Mouse (Mus musculus): ENCODE data around the gene Fundc1.
"Not testable (repeated sequence)": the region's sequence is repeated elsewhere in the genome, so short reads cannot be mapped to it uniquely, and the experiment has no call there.

Gene Fundc1

DNA sequence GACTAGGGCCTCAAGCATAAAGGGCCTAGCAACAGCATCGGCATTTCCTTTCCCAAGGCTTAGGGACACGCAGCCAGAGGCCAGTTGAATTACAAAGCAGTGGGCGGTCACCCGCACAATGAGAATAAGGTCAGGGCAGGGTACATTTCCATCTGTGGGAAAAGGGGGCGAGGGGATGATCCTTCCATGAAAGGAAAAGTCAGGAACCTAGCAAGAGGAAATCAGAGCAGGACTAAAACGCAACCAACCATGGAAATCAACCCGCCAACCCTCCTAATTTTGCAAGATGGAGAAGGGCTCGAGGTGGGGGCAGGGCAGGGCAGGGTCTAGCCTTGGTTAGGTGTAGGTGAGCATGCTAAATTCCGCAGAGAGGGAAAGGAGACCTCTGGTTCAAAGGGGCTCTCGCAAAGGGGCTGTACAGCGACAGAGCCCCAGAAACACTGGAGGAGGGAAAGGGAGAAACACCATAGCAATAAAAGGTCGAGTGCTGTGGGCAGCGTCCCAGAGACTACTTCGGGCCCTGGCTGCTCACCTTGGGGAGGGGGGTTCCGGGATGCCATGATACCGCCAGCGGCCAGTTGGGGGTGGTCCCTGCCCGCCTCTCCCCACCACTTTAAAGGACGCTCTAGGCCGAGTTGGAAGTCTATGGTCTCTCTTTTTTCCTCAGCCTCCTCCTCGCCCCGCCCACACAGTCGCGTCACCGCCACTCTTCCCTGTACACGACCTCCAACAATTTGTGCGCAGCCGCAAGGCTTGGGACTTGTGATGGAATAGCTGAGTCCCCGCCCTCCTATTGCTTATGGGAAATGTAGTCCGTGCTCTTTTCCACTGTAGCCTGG lies at the start of gene Fundc1:
TSS of gene Fundc1 (minus strand) at position 705 of the 839 bp plus-strand sequence.
- peak; percentile 93 for DNase-seq (ENCODE audit: low read depth, low spot score)

DNA sequence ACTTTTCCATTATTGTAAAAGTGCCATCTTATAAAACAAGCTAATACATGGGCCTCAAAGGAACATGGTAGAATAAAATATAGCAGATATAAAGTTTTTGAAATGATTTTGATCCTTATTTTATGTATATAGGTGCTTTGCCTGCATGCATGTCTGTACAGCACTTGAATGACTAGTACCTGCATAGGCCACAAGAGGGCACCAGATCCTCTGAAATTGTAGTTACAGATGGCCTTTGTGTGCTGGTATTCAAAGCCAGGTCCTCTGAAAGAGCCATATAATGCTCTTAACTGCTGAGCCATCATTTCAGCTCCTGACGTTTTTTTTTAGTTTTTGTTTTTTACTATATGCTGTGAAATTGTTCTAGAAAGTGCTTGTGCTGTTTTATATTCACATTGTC lies 39.1 kb upstream of the Fundc1 start:
- no peak for DNase-seq (ENCODE audit: low read depth, low spot score)

DNA sequence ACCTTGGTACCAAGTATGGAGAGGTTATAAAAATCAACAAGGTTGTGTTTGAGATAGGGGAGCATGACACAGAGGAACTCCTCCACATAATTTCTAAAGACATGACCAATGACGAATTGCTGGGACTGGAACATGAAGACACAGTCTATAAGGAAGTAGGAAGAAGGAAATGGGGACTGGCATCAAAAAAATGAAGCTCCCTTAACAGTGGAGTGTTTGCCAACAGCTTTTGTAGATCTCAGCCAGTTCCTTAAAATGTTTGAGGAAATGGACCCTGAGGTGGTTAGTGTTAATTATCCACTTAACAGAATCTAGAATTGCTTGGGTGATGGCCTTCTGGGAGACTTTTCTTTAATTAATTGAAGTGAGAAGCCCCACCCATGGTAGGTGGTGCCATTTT lies 36.6 kb upstream of the Fundc1 start:
- no peak for DNase-seq (ENCODE audit: low read depth, low spot score)

DNA sequence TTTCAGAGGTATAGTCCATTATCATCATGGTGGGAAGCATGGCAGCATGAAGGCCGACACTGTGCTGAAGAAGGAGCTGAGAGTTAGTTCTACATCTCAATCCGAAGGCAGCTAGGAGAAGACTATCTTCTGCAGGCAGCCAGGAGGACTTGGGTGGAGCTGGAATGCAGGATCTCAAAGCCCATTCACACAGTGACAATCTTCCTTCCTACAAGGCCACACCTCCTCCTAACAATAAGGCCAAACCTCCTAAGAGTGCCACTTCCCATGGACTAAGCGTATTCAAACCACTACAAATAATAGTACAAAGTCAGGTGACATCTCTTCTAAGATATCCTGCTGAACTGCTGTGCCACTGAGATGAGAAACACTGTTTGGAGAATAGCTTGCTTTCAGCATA lies 35.5 kb upstream of the Fundc1 start:
- no peak for DNase-seq (ENCODE audit: low read depth, low spot score)

DNA sequence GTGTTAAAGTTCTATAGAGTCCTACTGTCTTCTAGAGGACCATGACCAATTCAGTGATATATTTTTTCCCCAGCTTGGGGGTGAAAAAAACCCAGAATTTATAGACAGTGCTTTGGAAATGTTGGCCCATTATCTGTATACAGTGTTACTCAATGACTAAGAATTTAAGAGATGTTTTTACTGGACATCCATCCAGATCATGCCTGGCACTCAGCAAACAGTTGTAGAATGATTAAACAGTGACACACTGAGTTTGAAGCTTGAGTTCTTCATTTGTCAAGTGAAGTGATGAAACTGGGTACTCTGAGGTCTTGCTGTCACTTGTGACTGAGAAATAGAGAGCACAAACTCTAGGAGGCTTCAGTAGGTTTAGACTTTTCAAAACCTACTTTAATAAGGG lies 21.2 kb upstream of the Fundc1 start:
- no peak for DNase-seq (ENCODE audit: low read depth, low spot score)

DNA sequence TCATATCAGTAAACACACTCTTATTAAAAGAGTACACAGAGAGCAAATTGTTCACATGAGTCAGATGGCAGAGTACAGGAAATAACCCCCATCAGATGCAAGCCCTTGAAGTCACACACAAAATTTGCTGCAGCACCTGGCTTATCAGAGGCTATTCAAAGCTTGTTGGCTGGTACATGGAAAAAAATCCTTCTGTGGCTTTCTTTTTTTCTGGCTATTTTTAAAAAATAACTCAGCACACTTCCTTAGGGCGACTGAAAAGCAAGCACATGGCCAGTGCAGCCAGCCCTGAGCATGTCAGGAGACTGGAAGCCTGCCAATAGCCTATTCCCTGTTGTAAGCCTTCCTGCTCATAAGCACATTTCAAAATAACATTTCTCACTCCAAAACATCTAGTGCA lies 18.6 kb upstream of the Fundc1 start:
- DNase-seq (ENCODE audit: low read depth, low spot score) = peak; percentile 55

DNA sequence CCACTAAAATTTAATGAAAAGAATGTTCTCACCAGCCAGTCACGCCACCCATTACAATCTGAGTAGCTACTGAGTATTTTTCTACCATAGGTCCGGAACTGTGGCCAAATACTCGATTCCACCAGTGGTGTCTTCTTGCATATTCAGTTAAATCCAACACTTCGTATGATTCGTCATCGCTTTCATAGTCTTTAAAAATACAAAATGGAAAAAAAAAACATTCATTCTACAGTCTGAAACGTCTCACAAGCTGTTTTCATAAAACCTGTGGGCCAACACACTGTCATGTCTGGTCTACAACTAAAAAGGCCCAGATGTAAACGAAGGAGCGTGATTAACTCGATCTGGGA lies 879 bp downstream of the Fundc1 start:
- DNase-seq (ENCODE audit: low read depth, low spot score) = no peak

DNA sequence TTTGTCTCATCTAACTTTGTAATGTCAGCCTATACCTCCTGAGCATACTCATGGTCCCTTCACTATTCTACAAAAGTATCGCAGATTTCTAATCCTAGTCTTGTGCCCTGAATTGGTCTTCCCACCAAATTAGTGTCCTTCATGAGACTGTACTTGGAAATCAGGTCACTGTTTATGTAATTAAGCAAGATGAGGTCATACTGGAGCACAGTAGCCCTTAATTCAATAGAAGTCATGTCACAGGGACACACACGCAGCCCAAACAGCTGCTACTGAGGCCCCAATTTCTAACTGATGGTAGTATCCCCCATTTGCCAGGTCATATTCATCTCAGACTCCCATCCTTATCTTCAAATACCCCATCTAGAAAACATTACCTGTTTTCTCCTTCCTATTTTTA lies 3.5 kb downstream of the Fundc1 start:
- DNase-seq (ENCODE audit: low read depth, low spot score) = no peak

DNA sequence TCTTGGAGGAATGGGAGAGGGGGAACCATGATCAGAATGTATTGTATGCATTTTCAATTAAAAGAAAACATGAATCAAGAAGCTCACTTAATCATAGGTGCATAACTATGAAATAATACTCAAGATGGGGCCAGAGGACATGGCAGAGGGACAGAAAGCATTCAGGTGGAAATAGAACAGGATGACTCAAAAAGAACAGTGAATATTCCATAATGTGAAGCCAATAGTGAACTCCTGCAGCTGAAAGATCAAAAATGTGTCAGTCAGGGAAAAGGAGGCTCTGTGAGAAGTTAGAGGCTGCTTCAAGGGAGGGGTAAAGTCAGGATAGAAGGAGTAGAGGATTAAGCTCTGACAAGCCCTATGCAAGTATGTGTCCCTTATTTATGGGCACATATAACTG lies 6.4 kb downstream of the Fundc1 start:
- no peak for DNase-seq (ENCODE audit: low read depth, low spot score)

DNA sequence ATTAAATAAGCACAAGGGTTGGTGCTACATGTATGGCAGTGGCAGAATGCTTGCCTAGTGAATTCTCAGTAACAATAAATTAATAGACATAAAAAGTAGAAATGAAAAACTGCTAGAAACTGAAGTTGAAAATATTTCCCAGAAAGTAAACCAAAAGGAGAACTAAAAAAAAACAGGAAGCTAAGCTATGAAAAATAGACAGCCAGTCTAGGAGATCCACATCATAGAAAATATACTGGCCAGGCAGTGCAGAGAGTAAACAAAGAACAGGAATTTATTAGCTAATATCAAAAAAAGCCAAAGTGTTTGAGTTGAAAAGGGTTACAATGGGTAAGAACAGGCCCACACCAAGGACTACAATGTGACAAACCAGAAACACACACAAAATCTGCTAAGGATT lies 7.4 kb downstream of the Fundc1 start:
- no peak for DNase-seq (ENCODE audit: low read depth, low spot score)

DNA sequence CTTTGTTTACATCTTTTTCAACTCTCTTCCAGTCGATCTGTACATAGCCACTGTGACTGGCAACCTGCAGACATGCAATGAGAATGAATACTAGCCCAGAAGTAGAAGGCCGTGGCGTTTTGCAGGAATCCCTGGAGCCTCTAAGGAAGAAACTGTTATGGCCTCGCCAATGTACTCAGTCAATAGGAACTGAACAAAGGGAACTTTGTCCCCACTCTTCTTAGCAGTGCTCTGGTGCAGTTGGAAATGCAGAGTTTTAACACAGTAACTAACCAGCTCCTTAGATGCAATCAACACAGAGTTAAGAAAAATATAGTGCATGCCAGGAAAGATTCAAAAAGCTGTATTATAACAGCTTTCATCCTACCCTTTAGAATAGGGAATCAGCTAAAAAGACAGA lies 13.4 kb downstream of the Fundc1 start:
- no peak for DNase-seq (ENCODE audit: low read depth, low spot score)

DNA sequence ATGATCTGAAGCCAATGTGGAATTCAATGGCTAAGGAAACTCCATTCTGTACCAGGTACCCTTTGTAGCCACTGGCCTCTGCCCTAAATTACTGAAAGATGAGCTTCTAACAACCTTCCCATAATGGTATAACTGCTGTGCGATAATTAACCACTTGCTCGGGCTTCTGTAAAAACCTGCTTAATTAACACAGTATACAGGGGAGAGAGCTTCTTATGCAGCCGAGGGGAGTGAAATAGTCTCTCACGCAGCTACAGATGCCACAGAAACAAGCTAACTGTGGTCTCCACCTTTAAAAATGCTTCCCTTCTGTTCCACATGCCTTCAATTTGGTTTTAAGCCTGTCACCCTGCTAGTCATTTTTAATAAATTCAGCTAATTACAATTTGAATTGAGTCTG lies 17.6 kb downstream of the Fundc1 start:
- no peak for DNase-seq (ENCODE audit: low read depth, low spot score)

DNA sequence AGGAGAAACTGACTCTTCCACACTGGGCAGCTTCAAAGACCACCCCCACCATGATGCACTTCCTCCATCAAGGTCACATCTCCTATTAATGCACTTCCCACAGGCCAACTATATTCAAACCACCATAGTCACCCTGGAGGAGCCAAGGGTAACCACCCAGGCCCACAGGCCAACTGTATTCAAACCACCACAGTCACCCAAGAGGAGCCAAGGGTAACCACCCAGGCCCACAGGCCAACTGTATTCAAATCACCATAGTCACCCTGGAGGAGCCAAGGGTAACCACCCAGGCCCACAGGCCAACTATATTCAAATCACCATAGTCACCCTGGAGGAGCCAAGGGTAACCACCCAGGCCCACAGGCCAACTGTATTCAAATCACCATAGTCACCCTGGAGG lies 20.5 kb downstream of the Fundc1 start:
- DNase-seq (ENCODE audit: low read depth, low spot score) = not testable (repeated sequence)

DNA sequence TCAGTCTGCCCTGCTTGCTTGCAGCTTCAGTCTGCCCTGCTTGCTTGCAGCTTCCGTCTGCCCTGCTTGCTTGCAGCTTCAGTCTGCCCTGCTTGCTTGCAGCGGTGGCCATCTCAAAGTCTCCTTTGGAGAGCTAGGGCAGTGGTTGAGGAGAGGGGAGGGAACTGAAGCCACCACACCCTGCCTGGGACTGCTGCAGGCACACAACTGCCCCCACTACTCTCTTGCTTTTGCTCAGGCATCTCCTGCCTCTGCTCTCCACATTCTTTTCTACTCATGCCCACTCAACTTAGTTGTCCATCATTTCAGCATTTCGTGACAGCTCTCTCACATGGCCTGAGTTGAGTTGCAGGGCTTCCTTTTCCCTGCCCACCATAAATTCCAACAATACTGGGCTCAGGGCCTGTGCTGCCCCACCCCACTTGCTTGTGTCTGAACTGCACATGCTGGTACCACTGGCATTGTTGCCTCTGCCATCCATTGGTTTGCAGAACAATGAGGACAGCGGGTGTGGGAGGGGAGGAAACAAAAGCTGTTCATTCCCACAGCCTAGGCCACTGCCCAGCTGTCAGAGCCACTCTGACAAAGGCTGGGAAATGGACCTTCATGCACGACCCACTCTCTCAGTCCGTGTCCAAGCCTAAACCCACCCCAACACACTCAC lies 24.9 kb downstream of the Fundc1 start:
- DNase-seq (ENCODE audit: low read depth, low spot score) = peak; percentile 33

DNA sequence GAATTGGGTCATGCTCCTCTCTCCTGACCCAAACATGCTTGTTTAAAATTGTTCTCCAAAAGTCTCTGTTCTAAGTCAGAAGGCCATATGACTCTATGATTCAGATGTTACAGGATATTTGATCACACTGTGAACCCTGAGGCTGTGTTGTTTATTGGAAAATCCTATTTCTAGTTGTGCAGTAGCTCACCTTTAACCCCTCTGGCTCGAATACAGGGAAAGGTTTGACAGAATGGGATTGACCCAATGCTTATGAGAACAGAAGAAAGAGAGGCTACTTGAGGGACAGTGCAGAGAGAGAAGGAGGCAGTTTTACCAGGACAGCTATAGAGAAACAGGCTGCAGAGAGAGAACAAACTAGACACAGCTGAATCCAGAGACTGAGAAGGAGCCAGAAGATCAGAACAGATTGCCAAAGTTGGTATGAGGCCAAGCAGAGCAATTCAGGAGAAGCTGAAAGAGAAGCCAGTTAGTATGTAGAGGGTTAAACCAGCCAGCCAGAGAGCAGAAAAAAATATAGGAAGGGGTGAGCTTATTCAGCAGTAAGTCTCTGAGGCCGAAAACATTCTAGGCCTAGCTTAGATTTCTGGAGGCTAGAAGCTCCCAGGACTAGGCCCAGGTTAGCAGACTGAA lies 27.1 kb downstream of the Fundc1 start:
- DNase-seq (ENCODE audit: low read depth, low spot score) = no peak

DNA sequence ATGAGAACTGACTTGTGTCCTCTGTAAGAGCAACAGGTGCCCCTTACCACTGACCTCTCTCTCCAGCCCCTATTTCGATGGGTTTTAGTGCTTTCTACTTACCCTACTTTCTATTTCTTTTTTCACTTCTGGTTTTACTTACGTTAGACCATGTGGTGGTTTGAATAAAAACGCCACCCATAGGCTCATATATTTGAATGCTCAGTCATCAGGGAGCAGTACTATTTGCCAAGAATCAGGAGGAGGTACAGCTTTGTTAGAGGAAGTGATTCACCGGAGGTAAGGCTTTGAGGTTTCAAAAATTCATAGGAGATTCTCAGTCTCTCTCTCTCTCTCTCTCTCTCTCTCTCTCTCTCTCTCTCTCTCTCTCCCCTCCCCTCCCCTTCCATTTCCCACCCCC lies 34.4 kb downstream of the Fundc1 start:
- DNase-seq (ENCODE audit: low read depth, low spot score) = no peak

DNA sequence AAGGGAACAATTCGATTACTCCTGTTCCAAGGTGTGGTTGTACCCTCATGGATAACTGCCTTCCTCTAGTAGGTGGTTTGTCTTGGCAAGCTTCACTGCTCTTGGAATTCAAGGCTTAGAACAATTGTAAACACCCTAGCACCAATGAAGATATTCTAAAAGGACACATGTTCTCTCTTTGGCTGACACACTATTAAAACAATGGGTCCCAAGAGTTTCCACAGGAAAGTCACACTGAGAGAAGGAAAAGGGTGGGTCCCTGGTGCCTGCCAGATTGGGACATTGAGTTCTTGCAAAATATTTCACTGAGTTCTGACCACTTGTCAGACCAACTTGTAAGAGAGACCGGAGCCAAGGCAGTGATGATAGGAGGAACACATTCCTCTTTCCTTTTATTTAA lies 45.1 kb downstream of the Fundc1 start:
- no peak for DNase-seq (ENCODE audit: low read depth, low spot score)

DNA sequence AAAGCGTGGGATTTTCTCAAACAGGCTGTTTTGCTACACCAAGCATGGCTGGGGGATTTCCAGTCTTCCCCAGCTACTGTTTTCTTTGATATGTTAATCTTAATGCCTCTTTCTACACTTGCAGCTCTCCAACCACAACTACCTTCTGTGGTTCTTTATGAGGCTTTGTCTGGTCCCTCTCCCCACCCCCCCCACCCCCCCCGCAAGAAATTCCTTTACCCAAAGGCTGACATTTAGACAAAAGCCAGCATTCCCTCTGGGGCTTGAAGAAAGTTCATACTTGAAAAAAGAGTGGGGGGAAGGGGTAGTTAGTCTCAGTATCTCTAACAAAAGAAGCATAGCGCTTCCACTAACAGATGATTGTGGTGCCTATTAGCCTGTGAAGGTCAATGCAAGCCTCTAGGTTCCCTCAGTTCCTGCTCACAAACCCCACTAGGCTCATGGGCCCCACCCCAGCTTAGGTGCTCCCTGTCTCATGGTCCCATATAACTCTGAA lies 50.9 kb downstream of the Fundc1 start:
- DNase-seq (ENCODE audit: low read depth, low spot score) = no peak

DNA sequence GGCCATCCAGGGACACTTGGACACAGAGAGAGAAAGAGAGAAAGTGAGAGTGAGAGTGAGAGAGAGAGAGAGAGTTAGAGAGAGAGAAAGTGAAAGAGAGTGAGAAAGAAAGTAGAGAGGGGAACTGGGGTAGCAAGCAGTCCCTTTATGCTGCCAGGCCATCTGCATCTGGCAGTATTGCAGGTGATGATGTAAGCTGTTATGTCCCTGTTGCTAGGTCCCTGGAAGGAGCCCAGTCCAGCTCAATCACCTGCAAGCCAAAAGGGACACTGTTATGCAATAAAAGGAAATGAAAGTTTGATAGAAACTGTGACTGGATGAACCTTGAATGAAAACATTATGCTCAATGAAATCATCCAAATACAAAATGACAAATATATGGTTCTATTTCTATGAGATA lies 52.0 kb downstream of the Fundc1 start:
- DNase-seq (ENCODE audit: low read depth, low spot score) = no peak

DNA sequence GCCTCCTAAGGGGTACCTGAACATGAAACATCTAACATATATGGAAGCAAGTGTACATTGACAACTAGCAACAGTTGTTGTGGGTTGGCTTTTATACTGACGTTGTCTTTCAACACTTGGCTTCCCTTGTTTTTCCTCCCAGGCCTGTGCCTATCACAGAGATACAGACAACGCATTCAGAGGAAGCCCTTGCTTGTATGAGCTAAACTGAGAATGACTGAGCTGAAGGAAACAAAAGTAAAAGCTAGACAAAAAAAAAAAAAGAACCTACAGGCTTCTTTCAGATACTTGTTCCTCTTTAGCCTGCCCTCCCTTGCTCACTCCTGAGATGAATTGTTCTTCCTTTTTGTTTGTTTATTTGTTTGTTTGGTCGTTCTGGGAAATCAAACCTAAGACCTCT lies 58.1 kb downstream of the Fundc1 start:
- DNase-seq (ENCODE audit: low read depth, low spot score) = no peak

DNA sequence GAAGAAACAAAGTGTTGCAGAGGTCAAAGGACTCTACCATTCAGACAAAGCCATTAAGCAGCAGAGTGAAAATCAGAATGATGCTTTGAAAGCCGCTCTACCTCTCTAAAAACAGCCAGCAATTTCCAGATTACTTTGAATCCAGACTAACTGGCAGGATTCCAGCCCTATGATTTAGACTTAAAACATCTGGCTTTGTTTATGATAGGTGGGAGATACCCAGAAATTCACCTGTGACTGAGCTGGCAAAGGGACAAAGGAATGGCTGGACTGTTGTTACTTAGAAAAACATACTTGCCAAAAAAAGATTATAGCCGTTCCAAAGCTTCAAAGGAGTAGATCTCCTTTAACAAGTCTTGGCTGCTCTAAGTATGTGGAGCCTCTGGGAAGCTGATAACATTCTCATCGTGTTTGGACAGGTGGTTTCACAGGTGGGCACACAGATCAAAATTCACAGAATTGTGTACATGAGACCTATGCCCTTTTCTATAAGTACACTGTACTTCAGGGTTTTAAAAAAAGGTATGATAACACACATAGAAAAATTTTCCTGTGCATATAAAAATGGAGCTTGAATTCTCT lies 60.0 kb downstream of the Fundc1 start:
- DNase-seq (ENCODE audit: low read depth, low spot score) = no peak
